Mouse (Mus musculus) cortical plate, adult 2 months (tissue): Measurements from ENCODE around the gene Snai1. TPM values are rescaled to one million over a fixed set of nuclear protein-coding genes. Genes with fewer than 3 reads are reported as not detected.

Experiments used
- H3K27ac ChIP-seq: fragments of 200-500 bp; 2 replicates; pipeline ENCODE4 v1.5.1; 2012; ENCODE audit warnings: low read length, control low read depth, inconsistent platforms; ENCODE audit not compliant: insufficient read depth
- H3K4me1 ChIP-seq: fragments of 200-500 bp; 2 replicates; pipeline ENCODE4 v1.6.1; 2011; ENCODE audit warnings: low read length; ENCODE audit not compliant: control insufficient read depth, insufficient read depth
- H3K4me3 ChIP-seq: fragments of 200-500 bp; 2 replicates; pipeline ENCODE4 v1.5.1; 2011; ENCODE audit warnings: mild to moderate bottlenecking, low read length, control low read depth; ENCODE audit not compliant: insufficient read depth
- CTCF ChIP-seq: fragments of 200-500 bp; IDR thresholded peaks from 2 replicates; pipeline ENCODE4 v1.5.1; 2011; ENCODE audit warnings: mild to moderate bottlenecking, control low read depth, low read length; ENCODE audit not compliant: insufficient read depth; ENCODE audit errors: extremely low read depth
- POLR2A ChIP-seq: fragments of 200-500 bp; IDR thresholded peaks from 2 replicates; pipeline ENCODE4 v1.6.1; 2011; ENCODE audit warnings: mild to moderate bottlenecking, low read length, control low read depth; ENCODE audit not compliant: insufficient read depth; ENCODE audit errors: extremely low read depth
- polyA plus RNA-seq: library from polyadenylated mRNA; depleted of rRNA; stranded (reverse); fragments of >200 nt; gene quantifications from 2 replicates; pipeline ENCODE4 v1.2.3, GENCODE M21; 2012

The Snai1 gene
- polyA plus RNA-seq, 1 experiment: 1.4 TPM

DNA sequence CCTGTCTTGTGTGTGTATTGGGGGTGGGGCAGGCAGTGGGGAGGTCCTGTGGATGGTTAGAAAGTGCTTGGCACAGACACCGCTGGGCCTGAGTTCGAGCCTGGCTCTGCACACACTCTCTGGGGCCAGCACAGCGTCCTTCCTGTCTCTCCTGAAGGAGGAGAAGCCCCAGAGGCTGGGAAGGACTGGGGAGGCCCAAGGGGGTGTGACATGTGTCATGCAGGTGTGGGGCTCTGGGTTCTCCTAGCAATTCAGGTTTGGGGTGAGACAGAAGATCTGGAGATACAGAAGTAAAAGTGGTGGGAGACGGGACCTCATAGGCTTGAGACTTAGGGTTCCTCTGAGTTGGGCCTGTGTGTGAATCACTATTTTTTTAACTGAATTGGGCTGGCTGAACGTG lies 25.0 kb downstream of the Snai1 start:
- H3K4me1 ChIP-seq: no peaks in the 10 kb centered on the region
- no peak overlapping the region for H3K27ac ChIP-seq
- no peak overlapping the region for H3K4me3 ChIP-seq
- TF ChIP-seq POLR2A: no peak
- no peak for TF ChIP-seq CTCF

- Histone ChIP-seq H3K4me3 (no peak overlapping the region), H3K4me1 (no peaks in the 10 kb centered on the region), H3K27ac (no peak overlapping the region)
- TF ChIP-seq CTCF (no peak), POLR2A (no peak)
Observed at GRCm38 (mm10) chr2:167563703-167564102, 25.7 kb downstream of the Snai1 start.

DNA sequence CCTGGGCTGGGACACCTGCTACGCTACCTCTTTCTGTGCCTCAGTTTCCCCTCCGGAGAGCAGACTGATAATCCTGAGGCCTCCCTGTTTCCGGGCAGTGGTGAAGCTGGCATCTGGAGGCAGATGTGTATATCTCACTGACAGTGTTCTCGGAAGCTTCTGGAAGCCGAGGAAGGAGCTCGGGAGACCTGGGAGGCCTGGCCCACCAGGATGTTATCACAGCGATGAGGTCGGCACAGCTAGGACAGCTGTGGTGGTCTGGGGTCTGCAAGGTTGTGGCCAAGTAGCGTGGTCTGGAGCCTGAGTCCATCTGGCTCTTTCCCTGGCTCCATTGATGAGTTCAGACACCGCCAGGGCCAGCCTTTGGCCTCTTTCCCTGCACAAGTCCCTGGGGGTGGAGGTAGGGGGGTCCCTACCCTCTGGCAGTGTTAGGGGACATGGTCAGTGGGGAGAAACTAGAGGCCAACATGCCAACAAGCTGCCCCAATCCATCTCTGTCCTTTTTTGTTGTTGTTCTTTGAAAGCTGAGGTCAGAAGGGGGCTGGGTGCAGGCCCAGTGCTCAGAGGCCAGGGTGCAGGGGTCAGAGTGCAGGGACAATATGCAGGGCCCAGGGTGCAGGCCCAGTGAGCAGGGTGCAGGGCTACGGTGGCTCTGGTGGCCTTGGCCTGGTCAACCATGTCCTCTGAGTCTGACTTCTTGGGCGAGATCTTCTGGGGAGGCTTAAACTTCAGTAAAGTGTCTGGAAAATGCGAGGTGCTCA lies 26.7 kb downstream of the Snai1 start:
- Histone ChIP-seq H3K27ac (no peak overlapping the region), H3K4me3 (no peak overlapping the region), H3K4me1 (no peaks in the 10 kb centered on the region)
- TF ChIP-seq CTCF (no peak), POLR2A (no peak)

- no peak overlapping the region for H3K27ac ChIP-seq
- no peaks in the 10 kb centered on the region for H3K4me1 ChIP-seq
- H3K4me3 ChIP-seq: no peak overlapping the region
- no peak for TF ChIP-seq CTCF
- no peak for TF ChIP-seq POLR2A
Observed at GRCm38 (mm10) chr2:167565312-167565656, 27.3 kb downstream of the Snai1 start.

DNA sequence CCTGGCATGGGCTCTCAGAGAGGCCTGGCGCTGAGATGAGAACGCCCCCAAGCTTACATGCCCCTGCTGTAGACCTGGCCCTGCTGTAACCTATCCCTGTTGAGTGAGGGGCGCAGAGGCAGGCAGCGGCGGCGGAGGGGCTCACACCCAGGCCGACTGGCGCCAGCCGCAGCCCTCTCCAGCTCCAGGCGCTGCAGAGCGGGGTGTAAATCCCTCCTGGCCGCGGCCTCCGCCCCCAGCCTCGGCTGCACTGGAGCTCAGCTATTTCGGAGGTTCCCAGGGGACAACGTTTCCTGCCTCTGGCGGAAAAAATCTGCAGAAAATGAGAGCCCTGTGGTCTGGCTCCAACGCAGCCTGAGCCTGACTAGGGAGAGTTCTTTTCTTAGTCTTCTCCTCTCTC lies 27.7 kb downstream of the Snai1 start:
- no peak for TF ChIP-seq CTCF
- TF ChIP-seq POLR2A: no peak
- Histone ChIP-seq H3K4me3 (no peak overlapping the region), H3K4me1 (no peaks in the 10 kb centered on the region), H3K27ac (no peak overlapping the region)

GRCm38 (mm10) chr2:167568112-167568511 lies 30.1 kb downstream of the Snai1 start:
- TF ChIP-seq POLR2A: no peak
- no peak for TF ChIP-seq CTCF
- H3K27ac ChIP-seq: no peak overlapping the region
- no peaks in the 10 kb centered on the region for H3K4me1 ChIP-seq

GRCm38 (mm10) chr2:167569934-167570651 lies 32.1 kb downstream of the Snai1 start:
- Histone ChIP-seq H3K4me1 (no peaks in the 10 kb centered on the region), H3K4me3 (no peak overlapping the region), H3K27ac (no peak overlapping the region)
- no peak for TF ChIP-seq CTCF
- TF ChIP-seq POLR2A: no peak

More at GRCm38 (mm10) chr2:167568112-167568511, 30.1 kb downstream of the Snai1 start:
- H3K4me3 ChIP-seq: no peak overlapping the region

DNA sequence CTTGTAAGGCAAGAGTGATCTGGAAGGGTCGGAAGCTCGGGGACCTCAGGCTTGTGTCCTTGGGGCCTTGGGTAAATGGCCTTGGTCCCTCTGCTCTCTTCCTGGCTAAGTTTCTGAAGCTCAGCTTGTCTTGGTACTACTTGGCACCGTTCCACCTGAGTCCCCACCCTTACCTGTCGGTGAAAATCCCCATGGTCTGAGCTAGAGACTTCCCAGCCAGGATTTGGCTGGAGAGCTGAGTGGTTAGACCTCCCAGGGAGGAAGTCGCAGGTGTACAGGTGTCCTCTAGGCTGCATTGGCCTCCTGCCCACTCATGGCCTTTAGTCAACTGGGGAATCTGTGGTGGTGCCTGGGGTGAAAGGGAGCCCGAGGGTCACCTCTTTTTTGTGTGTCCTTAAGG lies 32.8 kb downstream of the Snai1 start:
- Histone ChIP-seq H3K27ac (no peak overlapping the region), H3K4me3 (no peak overlapping the region), H3K4me1 (no peaks in the 10 kb centered on the region)
- no peak for TF ChIP-seq POLR2A
- TF ChIP-seq CTCF: no peak

DNA sequence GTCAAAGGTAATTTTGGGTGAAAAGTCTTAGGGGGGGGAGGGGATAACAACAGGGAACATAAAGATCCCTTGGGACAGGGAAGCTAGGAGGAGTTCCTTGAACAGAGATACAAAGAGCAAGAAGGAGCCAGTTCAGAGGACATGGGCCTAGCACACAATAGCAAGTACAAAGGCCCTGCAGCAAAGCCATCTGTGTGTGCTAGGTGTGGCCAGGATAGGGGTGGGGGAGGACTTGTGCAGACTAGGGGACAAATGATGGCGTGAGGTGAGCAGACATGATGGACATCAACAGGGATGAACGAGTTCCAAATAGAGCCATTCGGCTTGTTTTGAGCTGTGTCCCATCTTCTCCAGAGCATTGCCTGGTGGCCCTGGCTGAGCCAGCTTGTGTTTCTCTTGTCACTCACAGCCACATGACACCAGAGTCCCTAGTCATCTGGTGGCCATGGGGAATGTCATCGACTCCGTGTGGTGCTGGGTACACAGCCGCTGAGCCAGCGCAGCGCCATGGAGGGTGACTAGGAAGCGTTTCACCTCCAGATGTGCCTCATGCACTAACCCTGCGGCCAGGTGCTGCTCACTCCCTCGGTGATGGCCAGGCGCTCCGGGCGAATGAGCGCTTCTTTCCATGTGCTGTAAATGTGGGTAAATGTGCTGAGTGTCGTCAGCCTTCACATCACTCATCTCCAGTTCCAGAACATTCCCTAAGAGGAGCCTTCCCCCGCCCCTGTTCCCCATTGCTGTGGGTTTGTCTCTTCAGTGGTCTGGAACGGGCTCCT lies 33.6 kb downstream of the Snai1 start:
- Histone ChIP-seq H3K4me1 (no peaks in the 10 kb centered on the region), H3K4me3 (no peak overlapping the region), H3K27ac (no peak overlapping the region)
- TF ChIP-seq CTCF (no peak), POLR2A (no peak)
